Mouse (Mus musculus) liver, embryonic 14.5 days (tissue): Measurements from ENCODE around the gene Mxd3. TPM values are rescaled to one million over a fixed set of nuclear protein-coding genes. Genes with fewer than 3 reads are reported as not detected.
A peak's percentile ranks its signal among the peaks of the same experiment; 100 is the strongest.

Experiments
- ATAC-seq: fragments of 200-750 bp; cut with Nextera tagmentation; 2 replicates; pipeline ENCODE4 v1.8.0; 2017; ENCODE audit warnings: moderate number of reproducible peaks, mild to moderate bottlenecking, moderate library complexity; ENCODE audit not compliant: insufficient read depth
- DNase-seq, 3 experiments: peaks; one replicate each; pipeline ENCODE4 v3.0.0-alpha.2; 2012 to 2013; ENCODE audit warnings: low read depth in 3 of 3, low spot score in 3 of 3
- H3K27ac ChIP-seq: fragments of 300-500 bp; sonication (generic); 2 replicates; pipeline ENCODE4 v1.5.1; 2014; ENCODE audit warnings: moderate library complexity, mild to moderate bottlenecking, control low read depth, inconsistent platforms
- H3K27me3 ChIP-seq: fragments of 300-500 bp; sonication (generic); 2 replicates; pipeline ENCODE4 v1.6.1; 2014; ENCODE audit warnings: mild to moderate bottlenecking, low read length, moderate library complexity; ENCODE audit not compliant: control insufficient read depth, insufficient read depth
- H3K36me3 ChIP-seq: fragments of 300-500 bp; sonication (generic); replicated peaks from 2 replicates; pipeline ENCODE4 v1.6.1; 2014; ENCODE audit warnings: low read depth; ENCODE audit not compliant: control insufficient read depth, insufficient read depth
- H3K4me1 ChIP-seq, 2 experiments: fragments of 200-500 bp in 1 of 2; fragments of 300-500 bp in 1 of 2; sonication (generic) in 1 of 2; replicated peaks; 2 replicates each; pipeline ENCODE4 v1.6.1; 2012 to 2014; ENCODE audit warnings: antibody characterized with exemption in 1 of 2, inconsistent platforms in 1 of 2, low read length in 1 of 2; ENCODE audit not compliant: control insufficient read depth in 2 of 2, insufficient read depth in 2 of 2
- H3K4me2 ChIP-seq: fragments of 300-500 bp; sonication (generic); 2 replicates; pipeline ENCODE4 v1.6.1; 2014; ENCODE audit warnings: low read depth, mild to moderate bottlenecking, control low read depth, moderate library complexity
- H3K4me3 ChIP-seq, 2 experiments: fragments of 200-500 bp in 1 of 2; fragments of 300-500 bp in 1 of 2; sonication (generic) in 1 of 2; 2 replicates each; pipeline ENCODE4 v1.5.1; 2012 to 2014; ENCODE audit warnings: low read depth in 2 of 2, low read length in 2 of 2, mild to moderate bottlenecking in 2 of 2, control low read depth in 1 of 2, inconsistent platforms in 1 of 2, moderate library complexity in 1 of 2; ENCODE audit not compliant: insufficient read depth in 1 of 2
- H3K9ac ChIP-seq: fragments of 300-500 bp; sonication (generic); replicated peaks from 2 replicates; pipeline ENCODE4 v1.6.1; 2014; ENCODE audit warnings: mild to moderate bottlenecking, control low read depth, moderate library complexity
- H3K9me3 ChIP-seq: fragments of 300-500 bp; sonication (generic); 2 replicates; pipeline ENCODE4 v1.6.1; 2016; ENCODE audit warnings: low read length, mixed read lengths; ENCODE audit not compliant: control insufficient read depth
- CTCF ChIP-seq: IDR thresholded peaks from 2 replicates; pipeline ENCODE4 v1.5.1; 2016; ENCODE audit warnings: antibody characterized with exemption, low read depth, control low read depth
- EP300 ChIP-seq: IDR thresholded peaks from 2 replicates; pipeline ENCODE4 v1.6.1; 2016; ENCODE audit warnings: antibody characterized with exemption, low read depth
- WGBS: fragments of 180-500 bp; shearing (Covaris S2); extraction: QIAGEN DNeasy Blood & Tissue Kit; methylation state at CpG from one replicate; pipeline ENCODE4 v1.1.7; 2014; ENCODE audit not compliant: insufficient replicate concordance; 5-methylcytosine and 5-hydroxymethylcytosine counted together
- polyA plus RNA-seq, 2 experiments: library from polyadenylated mRNA; depleted of rRNA in 1 of 2; stranded (reverse) in 1 of 2; unstranded in 1 of 2; fragments of >200 nt; fragmentation: Nextera tagmentation in 1 of 2; extraction: Ambion mirVana in 1 of 2; gene quantifications; 2 replicates each; pipeline versions ENCODE4 v1.2.1 to v1.2.3; 2012 to 2014

Gene Mxd3
- polyA plus RNA-seq, 2 experiments = 26.3 to 32.6 TPM

DNA sequence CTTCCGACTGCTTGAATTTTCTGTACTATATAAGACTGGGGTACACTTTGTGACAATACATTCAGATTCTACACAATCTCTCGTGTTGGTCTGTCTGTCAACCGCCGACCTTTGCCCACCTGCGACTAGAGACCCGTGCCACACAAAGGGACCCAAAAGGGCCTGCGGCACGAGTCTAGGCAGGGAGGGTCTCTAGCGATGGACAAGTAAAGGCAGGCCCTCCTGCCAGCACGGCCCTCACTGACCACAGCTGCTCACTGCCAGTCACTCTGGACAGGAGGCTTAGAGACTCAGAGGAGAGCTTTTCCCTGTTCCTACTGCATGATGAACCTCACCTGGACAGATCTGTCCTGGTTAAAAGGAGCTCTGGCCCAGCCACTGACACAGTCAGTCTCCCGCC lies 12.8 kb upstream of the Mxd3 start:
- H3K4me3 ChIP-seq = no peak overlapping the region
- H3K27me3 ChIP-seq = no peaks in the 10 kb centered on the region
- ATAC-seq (no peak), DNase-seq (no peak)
- H3K36me3 ChIP-seq = peaks cover 31% of the 10 kb centered on the region
- no peak overlapping the region for H3K4me2 ChIP-seq
- 45% methylated on average over 11 of the region's 11 CpGs for WGBS
- H3K9ac ChIP-seq = no peak overlapping the region
- TF ChIP-seq CTCF (no peak), EP300 (no peak)
- H3K27ac ChIP-seq = no peak overlapping the region
- no peaks in the 10 kb centered on the region for H3K9me3 ChIP-seq
- H3K4me1 ChIP-seq = peaks cover 3 to 10% of the 10 kb centered on the region in 2 experiments

DNA sequence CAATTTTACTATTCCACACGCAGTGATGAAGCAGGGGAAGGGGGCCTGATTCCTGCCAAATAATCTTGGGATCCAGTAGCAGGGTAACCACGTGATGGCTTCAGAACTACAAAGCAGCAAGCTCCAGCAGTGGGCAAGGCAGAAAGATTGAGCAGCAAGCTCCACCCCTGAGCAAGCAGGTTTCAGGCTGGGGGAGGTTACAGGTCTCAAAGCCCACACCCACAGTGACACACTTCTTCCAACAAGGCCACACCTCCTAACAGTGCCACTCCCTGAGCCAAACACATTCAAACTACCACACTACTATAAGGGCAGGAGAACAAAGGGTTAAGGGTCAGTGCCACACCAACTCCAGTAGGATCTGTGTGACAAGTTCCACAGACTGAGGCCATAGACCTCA lies 9.6 kb upstream of the Mxd3 start:
- peaks cover 3 to 10% of the 10 kb centered on the region in 2 experiments for H3K4me1 ChIP-seq
- ATAC-seq (peak; percentile 67), DNase-seq (no peak)
- H3K36me3 ChIP-seq = peaks cover 1% of the 10 kb centered on the region
- H3K9ac ChIP-seq = no peak overlapping the region
- TF ChIP-seq EP300 (no peak), CTCF (no peak)
- H3K27ac ChIP-seq = no peak overlapping the region
- WGBS = 30% methylated on average over 2 of the region's 2 CpGs
- H3K27me3 ChIP-seq = no peaks in the 10 kb centered on the region
- no peak overlapping the region for H3K4me2 ChIP-seq
- H3K4me3 ChIP-seq = no peak overlapping the region
- H3K9me3 ChIP-seq = no peaks in the 10 kb centered on the region

DNA sequence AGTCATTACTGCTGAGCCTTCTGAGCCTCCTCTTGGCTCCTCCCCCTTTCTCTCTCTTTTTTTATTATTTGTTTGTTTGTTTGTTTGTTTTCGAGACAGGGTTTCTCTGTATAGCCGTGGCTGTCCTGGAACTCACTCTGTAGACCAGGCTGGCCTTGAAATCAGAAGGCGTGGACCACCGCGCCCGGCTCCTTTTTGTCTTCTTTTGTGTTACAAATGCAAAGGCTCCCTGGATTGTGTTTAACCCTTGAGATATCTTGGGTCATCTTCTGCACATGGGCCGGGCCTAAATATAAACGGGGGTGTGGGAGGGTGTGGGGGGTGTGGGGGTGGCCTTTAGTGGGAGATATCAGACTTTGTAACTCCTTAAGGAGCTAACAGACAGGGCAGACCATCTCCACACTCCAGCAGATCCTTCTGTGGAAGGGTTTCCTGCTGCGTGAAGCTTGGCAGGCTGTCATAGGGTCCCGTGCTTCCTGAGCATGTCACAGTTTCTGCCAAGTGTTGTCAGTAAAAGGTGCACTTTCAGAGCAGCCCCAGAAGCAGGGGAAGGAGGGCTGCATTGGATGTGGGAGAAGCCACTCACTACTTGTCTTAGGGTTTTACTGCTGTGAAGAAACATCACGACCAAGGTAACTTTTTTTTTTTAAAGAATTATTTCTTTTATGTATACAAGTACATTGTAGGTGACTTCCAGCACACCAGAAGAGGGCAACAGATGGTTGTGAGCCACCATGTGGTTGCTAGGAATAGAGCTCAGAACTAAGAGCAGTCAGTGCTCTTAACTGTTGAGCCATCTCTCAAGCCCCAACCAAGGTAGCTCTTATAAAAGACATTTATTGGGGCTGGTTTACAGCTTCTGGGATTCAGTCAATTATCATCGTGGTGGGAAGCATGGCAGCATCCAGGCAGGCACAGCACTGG lies 8.8 kb upstream of the Mxd3 start:
- WGBS = 53% methylated on average over 12 of the region's 12 CpGs
- Histone ChIP-seq H3K27ac (no peak overlapping the region), H3K4me3 (no peak overlapping the region), H3K36me3 (no peaks in the 10 kb centered on the region), H3K4me2 (no peak overlapping the region), H3K4me1 (peaks cover 3 to 10% of the 10 kb centered on the region in 2 experiments), H3K27me3 (no peaks in the 10 kb centered on the region), H3K9ac (no peak overlapping the region), H3K9me3 (no peaks in the 10 kb centered on the region)
- no peak for TF ChIP-seq CTCF
- TF ChIP-seq EP300 = no peak
- ATAC-seq = no peak
- DNase-seq = no peak

DNA sequence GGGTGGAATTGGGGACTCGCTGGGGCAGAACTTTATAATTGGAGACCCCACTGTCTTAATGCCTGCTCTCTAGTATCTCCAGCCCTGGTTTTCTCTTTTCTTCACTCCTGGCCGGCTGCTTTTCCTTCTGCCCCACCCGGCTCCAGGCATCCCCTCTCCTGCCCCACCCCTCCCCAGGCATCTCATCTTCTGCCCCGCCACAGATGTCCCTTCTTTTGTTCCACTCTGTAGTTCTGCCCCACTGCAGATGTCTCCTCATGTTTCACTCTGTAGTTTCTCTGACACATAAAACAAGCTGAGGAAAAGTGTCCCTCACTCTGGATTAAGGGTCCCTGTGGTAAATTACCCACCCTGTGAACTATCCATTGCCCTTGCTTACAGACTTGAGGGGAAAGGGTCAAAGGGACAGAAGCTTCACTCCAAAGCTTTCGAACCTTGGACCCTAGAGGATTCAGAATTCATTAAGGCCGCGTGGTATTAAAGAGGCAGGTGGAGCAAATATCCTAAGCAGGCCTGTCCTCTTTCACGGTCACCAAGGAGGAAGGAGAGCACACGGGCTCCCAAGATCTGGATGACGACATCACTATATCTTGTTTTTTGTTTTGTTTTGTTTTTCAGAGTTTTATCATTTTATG lies 7.8 kb upstream of the Mxd3 start:
- Histone ChIP-seq H3K4me3 (no peak overlapping the region), H3K9me3 (no peaks in the 10 kb centered on the region), H3K27me3 (no peaks in the 10 kb centered on the region), H3K36me3 (no peaks in the 10 kb centered on the region), H3K27ac (no peak overlapping the region), H3K9ac (no peak overlapping the region), H3K4me2 (no peak overlapping the region), H3K4me1 (peaks cover 3 to 10% of the 10 kb centered on the region in 2 experiments)
- DNase-seq (no peak), ATAC-seq (no peak)
- WGBS = 73% methylated on average over 10 of the region's 10 CpGs
- no peak for TF ChIP-seq EP300
- TF ChIP-seq CTCF = no peak

DNA sequence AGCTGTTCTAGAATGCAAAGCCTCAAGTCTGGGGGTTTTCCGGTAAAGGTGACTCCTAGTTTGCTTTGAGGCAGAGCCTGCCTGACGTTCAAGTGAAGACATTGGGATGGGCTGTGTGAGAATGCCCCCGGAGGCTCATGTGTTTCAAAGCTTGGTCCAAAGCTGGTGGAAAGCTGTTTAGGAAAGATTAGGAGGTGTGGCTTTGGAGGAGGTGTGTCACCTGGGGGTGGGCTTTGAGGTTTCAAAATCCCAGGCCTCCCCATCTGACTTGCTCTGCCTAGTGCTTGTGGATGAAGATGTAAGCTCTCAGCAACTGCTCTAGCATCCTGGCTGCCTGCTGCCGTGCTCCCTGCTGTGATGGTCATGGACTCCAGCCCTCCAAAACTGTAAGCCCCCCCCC lies 6.1 kb upstream of the Mxd3 start:
- Histone ChIP-seq H3K27ac (no peak overlapping the region), H3K9ac (no peak overlapping the region), H3K27me3 (no peaks in the 10 kb centered on the region), H3K4me1 (peaks cover 7 to 15% of the 10 kb centered on the region in 2 experiments), H3K9me3 (no peaks in the 10 kb centered on the region), H3K36me3 (no peaks in the 10 kb centered on the region), H3K4me2 (no peak overlapping the region), H3K4me3 (no peak overlapping the region)
- ATAC-seq (no peak), DNase-seq (no peak)
- 63% methylated on average over 4 of the region's 4 CpGs for WGBS
- TF ChIP-seq EP300 (no peak), CTCF (no peak)
